Comparison of ENCODE assay signal across 20 mouse cellular contexts in genomic region chr7:128639925-128640485, GRCm38 (mm10). TPM values are rescaled to one million over a fixed set of nuclear protein-coding genes. Genes with fewer than 3 reads are reported as not detected.
DNase-seq lines count a peak whose midpoint lies in the region; ATAC-seq and TF ChIP-seq lines count a peak whose summit lies in the region.
"Had no signal": no experiment of that assay in that cellular context is flagged by ENCODE, and none has a peak within 500 bp of the region (broad histone marks: within the 10 kb centered on the region; RNA-seq: fewer than 3 reads in every experiment).

No protein-coding gene starts in this region.

- ATAC-seq in midbrain, embryonic 15.5 days (replicated peaks), result no peak
- no peak for ATAC-seq in midbrain, embryonic 16.5 days
- ATAC-seq: hindbrain, embryonic 16.5 days had no signal

- no peak for TF ChIP-seq CTCF in kidney, adult 2 months (conservative IDR thresholded peaks at IDR 0.05; ENCODE audit: insufficient read depth, insufficient read length, low read depth, low read length)

- H3K27me3 ChIP-seq in kidney, adult 2 months (replicated peaks; ENCODE audit: control insufficient read depth, insufficient read depth, low read length), result no peaks in the 10 kb centered on the region
- H3K27me3 ChIP-seq in midbrain, embryonic 15.5 days (replicated peaks), result no peaks in the 10 kb centered on the region
- no peaks in the 10 kb centered on the region for H3K27me3 ChIP-seq in midbrain, embryonic 16.5 days (ENCODE audit: control insufficient read depth, insufficient read depth, low read depth, low read length)
- H3K27me3 ChIP-seq: limb, embryonic 12.5 days had no signal

- WGBS in kidney, adult 2 months, result 64% methylated on average over 5 of the region's 5 CpGs
- 64% methylated on average over 5 of the region's 5 CpGs for WGBS in midbrain, embryonic 15.5 days
- WGBS in midbrain, embryonic 16.5 days, result 70% methylated on average over 5 of the region's 5 CpGs

- H3K9me3 ChIP-seq in midbrain, embryonic 15.5 days, result no peaks in the 10 kb centered on the region
- no peaks in the 10 kb centered on the region; the same call in 1 of the 2 replicates for H3K9me3 ChIP-seq in midbrain, embryonic 16.5 days (replicated peaks; ENCODE audit: control insufficient read depth, low read length, poor library complexity, severe bottlenecking)
- H3K9me3 ChIP-seq: embryonic facial prominence, embryonic 10.5 days; limb, embryonic 12.5 days had no signal

- peak; percentile 32 for DNase-seq in adrenal gland, adult 8-10 months
- DNase-seq in adrenal gland, postnatal 25 days, result no peak
- DNase-seq in kidney, adult 2 months, result peak; percentile 42
- no peak for DNase-seq in kidney, postnatal 4 days
- no peak for DNase-seq in cerebellum, postnatal 25 days
- DNase-seq in gastrocnemius, postnatal 10 days, result no peak
- DNase-seq: cerebellum, adult 11-12 months; cerebellum, postnatal 36 days; gastrocnemius, postnatal 14 days; kidney, adult 18-20 months; kidney, postnatal 14 days; layer of hippocampus, adult 9-11 months; right cerebral cortex, postnatal 4 days; thymus, postnatal 36 days had no signal

- no peak overlapping the region for H3K9ac ChIP-seq in midbrain, embryonic 15.5 days
- no peak overlapping the region for H3K9ac ChIP-seq in midbrain, embryonic 16.5 days (ENCODE audit: low read depth, low read length)
- H3K9ac ChIP-seq: limb, embryonic 12.5 days; liver, embryonic 14.5 days had no signal

- TF ChIP-seq POLR2A in kidney, adult 2 months (IDR thresholded peaks at IDR 0.05; ENCODE audit: low read depth, low read length), result no peak

- H3K4me1 ChIP-seq in kidney, adult 2 months (ENCODE audit: control insufficient read depth, insufficient read depth, low read length), result peaks cover 8% of the 10 kb centered on the region; the same call in 1 of the 2 replicates
- H3K4me1 ChIP-seq in midbrain, embryonic 15.5 days, result no peaks in the 10 kb centered on the region
- no peaks in the 10 kb centered on the region for H3K4me1 ChIP-seq in midbrain, embryonic 16.5 days (ENCODE audit: control insufficient read depth, insufficient read depth, low read length)
- H3K4me1 ChIP-seq: embryonic facial prominence, embryonic 10.5 days; limb, embryonic 12.5 days had no signal

- no peak overlapping the region for H3K4me3 ChIP-seq in kidney, adult 2 months (ENCODE audit: insufficient read depth, low read depth, low read length)
- no peak overlapping the region for H3K4me3 ChIP-seq in midbrain, embryonic 15.5 days
- no peak overlapping the region for H3K4me3 ChIP-seq in midbrain, embryonic 16.5 days (ENCODE audit: low read depth, low read length)
- H3K4me3 ChIP-seq: embryonic facial prominence, embryonic 10.5 days; limb, embryonic 12.5 days had no signal

- no peak overlapping the region for H3K4me2 ChIP-seq in midbrain, embryonic 15.5 days
- no peak overlapping the region for H3K4me2 ChIP-seq in midbrain, embryonic 16.5 days (ENCODE audit: low read length)
- H3K4me2 ChIP-seq: limb, embryonic 12.5 days had no signal

- H3K36me3 ChIP-seq in kidney, adult 2 months (ENCODE audit: control insufficient read depth, insufficient read depth, low read length), result no peaks in the 10 kb centered on the region
- no peaks in the 10 kb centered on the region for H3K36me3 ChIP-seq in midbrain, embryonic 15.5 days (replicated peaks)
- H3K36me3 ChIP-seq in midbrain, embryonic 16.5 days (ENCODE audit: control insufficient read depth, insufficient read depth, low read length), result no peaks in the 10 kb centered on the region
- H3K36me3 ChIP-seq: limb, embryonic 12.5 days had no signal

- no peak overlapping the region for H3K27ac ChIP-seq in kidney, adult 2 months (ENCODE audit: insufficient read depth, low read depth, low read length)
- 0 out of 2 replicates have a peak overlapping the region, but pooled peaks have one; percentile 13 for H3K27ac ChIP-seq in midbrain, embryonic 15.5 days
- H3K27ac ChIP-seq in midbrain, embryonic 16.5 days (ENCODE audit: low read length), result no peak overlapping the region
- H3K27ac ChIP-seq: embryonic facial prominence, embryonic 10.5 days; limb, embryonic 12.5 days; liver, embryonic 14.5 days had no signal

RNA-seq across cellular contexts. Expression of gene Inpp5f, which starts 28.9 kb away (rescaled TPM):
- total RNA-seq in adrenal gland, adult 8-10 months (2022), result 10 to 100 TPM; 21.7 to 32.3 (median 27.2) TPM
- 28.8 and 31.4 TPM in 2 replicates for total RNA-seq in adrenal gland, postnatal 25 days (2021)
- polyA plus RNA-seq in kidney, adult 2 months (2012; rRNA removed), result 14.6 TPM in 2 replicates
- 414 and 450 TPM in 2 replicates for polyA plus RNA-seq in midbrain, embryonic 15.5 days (2015; fragmentation: Nextera tagmentation; extraction: Ambion mirVana)
- 459 and 536 TPM in 2 replicates for polyA plus RNA-seq in midbrain, embryonic 16.5 days (2015; fragmentation: Nextera tagmentation; extraction: Ambion mirVana)
- total RNA-seq in gastrocnemius, postnatal 10 days (2021), result 1 to 10 TPM; 5.0 to 7.2 TPM

Comparison
In these comparisons a context has a peak if more than half of its experiments do, and no peak if none do; other contexts are left out.
1. DNase-seq: peak in adrenal gland, adult 8-10 months (single experiment) and kidney, adult 2 months (single experiment); none in adrenal gland, postnatal 25 days (single experiment), kidney, postnatal 4 days (0 of 2), cerebellum, postnatal 25 days (0 of 2) and gastrocnemius, postnatal 10 days (single experiment).